Mouse (Mus musculus): ENCODE data around the gene Spry1.
"Not testable (repeated sequence)": the region's sequence is repeated elsewhere in the genome, so short reads cannot be mapped to it uniquely, and the experiment has no call there.

Spry1 gene

DNA sequence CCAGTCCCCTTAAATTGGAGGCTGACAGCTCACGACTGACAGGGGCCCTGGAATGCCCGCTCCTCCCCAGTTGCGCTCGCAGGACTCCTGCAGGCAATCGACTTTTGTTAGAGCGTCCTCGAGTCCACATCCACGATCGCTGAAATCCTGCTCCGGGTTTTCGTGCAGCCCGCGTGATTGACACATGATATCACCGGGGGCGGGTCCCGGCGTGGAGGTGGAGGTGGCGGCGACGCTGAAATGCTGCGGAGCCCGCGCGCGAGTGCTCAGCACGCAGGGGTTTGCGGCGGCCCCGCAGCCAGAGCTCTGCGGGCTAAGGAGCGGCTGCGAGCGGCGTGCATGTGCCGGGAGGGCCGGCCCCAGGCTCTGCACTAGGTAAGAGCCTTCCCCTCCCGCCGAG lies at the start of gene Spry1:
TSS of gene Spry1 (plus strand) at position 258 of the 400 bp plus-strand sequence.
- DNase-seq: peak; percentile 94

DNA sequence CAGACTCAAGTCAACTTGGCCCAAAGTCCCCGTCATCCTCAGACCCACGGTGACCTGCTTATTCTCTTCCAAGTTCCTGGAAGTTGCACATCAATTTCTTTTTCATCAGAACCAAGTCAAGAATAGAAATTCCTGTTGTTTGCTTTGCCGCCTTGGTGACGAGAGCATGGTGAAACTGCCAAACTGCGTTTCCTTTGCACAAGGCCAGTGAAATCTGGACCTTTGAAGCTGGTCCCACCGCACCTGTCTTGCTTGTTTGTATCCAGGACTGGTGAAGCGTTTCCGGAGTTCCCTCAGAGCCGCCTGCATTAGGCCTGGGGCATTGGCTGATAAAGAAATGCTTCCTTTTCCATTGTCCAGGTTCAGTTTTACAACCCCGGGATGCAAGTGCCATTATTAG lies 44.0 kb upstream of the Spry1 start:
- DNase-seq: no peak

DNA sequence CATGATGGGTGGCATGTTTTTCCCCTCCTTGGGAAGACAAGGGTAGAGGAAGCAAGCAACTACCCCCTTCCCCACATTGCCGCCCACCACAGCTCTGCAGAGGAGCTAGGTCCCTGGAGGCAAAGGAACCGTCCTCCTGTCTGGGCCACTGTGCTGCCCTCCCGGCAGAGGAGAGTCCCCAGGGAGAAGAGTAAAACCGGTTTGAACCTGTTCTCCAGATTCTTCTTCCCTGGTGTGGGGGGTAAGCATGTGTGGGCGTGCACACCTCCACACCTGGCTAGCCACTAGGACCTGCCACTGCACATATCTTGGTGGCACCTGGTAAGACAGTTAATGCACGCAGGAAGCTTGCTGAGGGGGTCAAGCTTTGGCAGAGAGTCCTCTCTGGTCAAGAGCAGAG lies 43.2 kb upstream of the Spry1 start:
- DNase-seq: no peak

DNA sequence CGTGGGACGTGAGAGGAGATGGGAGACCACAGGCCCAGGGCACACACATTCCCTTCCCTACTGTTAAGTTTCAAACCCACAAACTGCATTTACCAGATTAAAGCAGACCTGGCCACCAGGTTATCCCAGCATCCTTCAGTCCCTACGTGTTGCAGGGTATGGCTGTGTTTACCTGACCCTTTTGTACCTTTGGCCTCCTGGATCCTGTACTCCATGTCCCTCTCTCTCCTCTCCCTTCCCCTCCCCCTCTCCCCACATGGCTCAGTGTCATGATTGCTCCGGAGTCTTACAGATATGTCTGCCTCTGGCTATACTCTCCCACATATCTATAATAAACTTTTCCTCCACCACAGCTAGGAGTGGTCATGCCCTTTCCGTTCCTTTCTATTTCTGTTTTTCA lies 42.5 kb upstream of the Spry1 start:
- DNase-seq: no peak

DNA sequence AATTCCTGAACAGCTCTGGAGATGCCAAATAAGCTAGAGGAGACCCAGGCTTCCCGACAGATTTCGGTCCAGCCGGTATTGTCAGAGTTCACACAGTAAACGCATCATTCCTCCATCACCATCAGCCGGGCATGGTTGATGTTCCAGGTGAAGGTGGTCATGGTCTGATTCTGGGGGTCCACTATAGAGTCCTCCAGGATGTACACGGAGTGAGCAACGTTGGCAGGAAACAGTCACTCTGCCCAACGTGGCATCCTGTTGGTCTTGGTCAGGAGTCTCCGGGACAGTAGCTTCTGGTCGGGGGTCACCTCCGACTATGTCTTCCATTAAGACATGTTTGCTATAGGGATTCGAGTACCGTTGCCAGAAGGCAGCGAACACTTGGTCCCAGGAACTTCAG lies 40.1 kb upstream of the Spry1 start:
- DNase-seq: not testable (repeated sequence)

DNA sequence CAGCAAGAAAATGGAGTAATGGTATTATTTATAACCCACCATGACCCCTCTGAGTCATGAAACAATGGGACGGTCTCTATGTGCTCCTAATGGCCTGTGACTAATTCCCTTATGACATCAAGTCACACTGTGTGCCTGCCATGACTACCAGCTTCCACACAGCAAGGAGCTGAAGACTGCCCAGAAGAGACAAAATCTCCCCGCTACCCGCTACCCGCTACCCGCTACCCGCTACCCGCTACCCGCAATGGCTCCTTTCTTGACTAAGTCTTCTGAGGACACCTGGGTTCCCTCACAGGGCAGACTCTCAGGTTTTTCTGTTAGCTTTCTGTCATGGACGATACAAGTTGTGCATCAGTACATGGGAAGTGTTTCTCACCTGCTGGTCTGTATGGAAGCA lies 37.4 kb upstream of the Spry1 start:
- DNase-seq: no peak

DNA sequence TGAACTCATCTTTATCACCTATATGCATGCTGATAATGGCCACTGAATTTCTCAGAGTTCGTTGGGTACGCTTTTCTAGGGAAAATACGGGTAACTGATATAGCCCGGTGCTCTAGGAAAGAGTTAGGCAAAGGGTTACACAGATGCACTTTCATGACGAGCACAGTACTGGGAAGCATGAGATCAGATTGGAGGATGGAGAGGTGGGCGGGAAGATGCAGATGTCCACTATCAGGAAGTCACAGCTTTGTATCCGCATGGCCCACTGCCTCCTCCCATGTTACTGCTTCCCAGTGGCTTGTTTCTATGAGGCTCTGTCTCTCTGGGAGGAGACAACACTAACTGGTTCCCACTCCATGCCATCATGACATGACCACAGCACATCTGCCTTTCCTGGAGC lies 36.9 kb upstream of the Spry1 start:
- DNase-seq: no peak

DNA sequence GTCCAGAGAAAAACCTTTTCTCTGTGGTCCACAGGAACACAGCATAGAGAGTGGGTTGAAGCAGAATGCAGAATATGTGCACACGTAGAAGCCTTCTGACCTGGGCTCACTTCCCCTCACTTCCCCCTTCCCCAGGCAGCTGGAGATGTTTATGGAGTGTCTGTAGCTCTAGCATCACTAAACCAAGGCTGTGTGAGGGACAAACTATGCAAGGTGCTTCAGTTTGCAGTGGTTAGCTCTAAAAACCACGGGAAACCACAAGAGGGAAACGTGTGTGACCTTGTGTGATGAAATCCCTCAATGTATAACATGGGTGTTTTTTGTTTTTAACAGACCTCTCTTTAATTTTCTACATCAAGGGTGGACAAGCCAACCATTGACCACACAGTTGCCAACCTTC lies 36.2 kb upstream of the Spry1 start:
- no peak for DNase-seq

DNA sequence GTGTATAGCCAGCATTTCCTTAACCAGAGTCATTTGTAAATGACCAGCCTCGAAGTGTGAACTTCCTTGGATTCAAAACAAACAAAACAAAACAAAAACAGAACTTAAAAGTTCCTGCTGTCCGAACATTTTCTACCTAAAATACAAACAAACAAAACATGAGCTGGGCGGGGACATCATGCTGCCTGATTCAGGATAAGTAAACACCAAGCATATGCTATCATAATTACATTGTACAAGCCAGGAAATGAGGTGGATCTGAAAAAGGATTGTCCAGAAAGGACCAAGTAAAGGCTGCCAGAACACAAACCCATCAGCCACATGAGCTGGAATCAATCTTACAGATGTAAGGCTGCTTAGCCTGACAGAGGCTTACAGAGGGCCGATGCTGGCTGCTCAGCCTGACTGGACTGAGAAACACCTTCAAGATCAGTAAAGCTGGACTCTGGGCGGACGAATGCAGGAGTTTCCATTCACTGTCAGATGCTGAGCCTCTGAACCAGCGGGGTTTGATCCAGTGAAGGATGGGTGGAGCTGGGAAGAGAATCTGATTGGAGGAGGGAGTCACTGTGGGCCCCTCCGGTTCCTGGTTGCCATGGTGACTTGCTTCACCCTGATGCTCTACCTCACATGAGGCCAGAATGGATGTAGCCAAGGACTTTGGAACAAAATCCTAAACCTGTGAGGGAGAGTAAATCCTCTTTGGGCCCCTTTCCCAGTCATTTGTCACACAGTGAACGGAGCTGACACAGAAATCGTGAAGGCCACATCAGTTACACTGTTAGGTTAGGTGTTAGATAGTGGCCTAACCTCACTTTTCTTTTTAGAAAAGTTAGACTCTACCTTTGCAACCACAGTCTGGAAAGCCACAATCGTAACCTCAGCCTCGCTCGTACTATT lies 34.5 kb upstream of the Spry1 start:
- no peak for DNase-seq

DNA sequence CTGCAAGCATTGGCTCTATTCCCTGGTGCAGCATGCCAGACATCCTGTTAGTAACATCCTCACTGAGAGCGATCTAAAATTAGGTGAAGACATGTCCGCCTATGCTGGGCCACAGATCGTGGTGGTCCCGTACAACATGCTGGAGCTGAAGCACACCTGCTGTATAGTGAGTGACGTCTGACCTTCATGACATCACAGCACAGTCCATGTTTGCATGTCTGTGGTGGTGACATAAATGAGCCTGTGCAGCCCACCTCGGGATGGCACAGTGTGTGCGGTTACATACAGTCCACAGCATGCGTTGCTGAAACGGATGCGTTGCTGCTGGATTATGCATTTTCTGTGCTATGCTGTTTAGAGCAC lies 33.9 kb upstream of the Spry1 start:
- DNase-seq: no peak

DNA sequence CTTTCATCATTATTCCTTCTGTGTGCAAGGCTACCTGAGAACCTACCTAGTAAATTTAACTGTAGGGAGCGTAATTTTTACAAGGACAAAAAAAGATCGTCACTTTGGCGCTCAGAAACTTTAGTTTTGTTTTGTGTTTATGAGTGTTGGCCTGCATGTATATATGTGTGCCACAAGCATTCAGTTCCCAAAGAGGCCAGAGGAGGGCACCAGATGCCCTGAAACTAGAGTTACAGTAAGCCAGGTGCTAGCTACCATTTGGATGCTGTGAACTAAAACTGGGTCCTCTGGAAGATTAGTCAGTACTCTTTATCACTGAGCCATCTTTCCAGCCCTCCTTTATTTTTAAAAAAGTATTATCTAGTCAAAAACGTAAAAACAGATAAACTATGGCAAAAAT lies 30.8 kb upstream of the Spry1 start:
- DNase-seq: no peak

DNA sequence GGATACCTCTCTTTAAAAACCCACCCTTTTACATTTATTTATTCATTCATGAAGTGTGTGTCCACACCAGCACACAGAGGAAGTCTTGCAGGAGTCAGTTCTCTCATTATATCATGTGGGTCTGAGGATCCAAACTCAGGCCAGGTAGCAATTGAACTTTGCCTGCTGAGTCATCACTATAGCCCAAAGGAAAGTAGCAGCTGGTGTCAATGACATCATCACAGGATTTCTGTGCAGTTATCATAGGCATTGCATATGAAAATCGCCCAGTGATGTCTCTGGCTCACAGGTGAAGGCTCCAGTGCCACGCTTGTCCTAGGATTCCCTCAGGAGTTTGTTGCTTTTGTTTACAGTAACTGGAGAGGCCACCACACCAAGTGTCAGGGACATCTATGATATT lies 29.1 kb upstream of the Spry1 start:
- no peak for DNase-seq

DNA sequence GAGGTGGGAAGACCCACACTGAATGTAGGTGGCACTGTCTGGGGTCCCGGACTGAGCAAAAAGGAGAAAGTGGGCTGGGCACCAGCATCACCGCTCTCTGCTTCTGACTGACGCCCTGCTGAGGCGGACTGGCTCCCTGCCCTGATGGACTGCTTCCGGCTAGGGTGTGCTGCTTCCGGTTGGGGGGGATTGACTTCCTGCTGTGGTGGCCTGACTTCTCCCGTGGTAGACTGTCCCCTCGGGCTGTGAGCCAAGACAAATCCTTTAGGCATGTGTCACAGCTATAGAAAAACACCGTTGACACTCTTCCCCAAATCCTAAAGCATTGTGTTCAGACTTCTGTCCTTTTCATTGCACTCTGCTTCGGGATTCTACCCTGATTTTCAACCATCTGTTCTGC lies 26.0 kb upstream of the Spry1 start:
- no peak for DNase-seq

DNA sequence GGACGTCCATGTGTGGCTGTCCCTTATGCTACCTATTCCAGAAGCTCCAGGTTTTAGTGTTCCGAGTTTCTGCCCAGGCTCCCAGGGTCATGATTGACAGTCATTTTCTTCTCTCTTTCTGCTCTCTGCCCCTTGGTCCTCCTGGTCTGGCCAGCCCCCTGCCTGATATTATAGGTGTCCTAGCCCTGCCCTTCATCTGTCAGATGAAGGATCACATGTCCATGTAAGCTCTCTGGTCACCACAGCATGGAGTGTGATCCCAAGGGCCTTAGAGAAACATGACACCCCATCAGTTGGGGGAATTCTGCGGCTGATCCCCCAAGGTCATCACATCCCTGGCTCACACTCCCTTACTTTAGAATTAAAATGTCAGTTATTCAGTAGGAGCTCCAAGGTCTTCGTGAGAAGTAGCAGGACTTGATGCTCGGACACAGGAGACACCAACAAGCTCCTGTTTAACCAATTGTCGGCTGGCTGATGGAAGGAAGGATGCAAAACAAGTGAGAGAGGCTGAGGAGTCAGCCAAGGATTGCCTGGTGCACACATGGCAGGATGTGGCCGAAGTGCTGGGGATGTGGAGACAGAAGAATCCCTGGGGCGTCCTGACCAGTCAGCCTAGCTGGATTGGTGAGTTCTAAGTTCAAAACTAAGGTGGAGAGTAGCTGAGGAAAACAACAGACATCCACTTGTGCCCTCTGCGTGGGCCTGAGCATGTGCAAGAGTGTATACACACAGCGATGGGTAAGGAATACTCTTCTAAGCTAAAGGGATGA lies 24.7 kb upstream of the Spry1 start:
- DNase-seq: no peak

DNA sequence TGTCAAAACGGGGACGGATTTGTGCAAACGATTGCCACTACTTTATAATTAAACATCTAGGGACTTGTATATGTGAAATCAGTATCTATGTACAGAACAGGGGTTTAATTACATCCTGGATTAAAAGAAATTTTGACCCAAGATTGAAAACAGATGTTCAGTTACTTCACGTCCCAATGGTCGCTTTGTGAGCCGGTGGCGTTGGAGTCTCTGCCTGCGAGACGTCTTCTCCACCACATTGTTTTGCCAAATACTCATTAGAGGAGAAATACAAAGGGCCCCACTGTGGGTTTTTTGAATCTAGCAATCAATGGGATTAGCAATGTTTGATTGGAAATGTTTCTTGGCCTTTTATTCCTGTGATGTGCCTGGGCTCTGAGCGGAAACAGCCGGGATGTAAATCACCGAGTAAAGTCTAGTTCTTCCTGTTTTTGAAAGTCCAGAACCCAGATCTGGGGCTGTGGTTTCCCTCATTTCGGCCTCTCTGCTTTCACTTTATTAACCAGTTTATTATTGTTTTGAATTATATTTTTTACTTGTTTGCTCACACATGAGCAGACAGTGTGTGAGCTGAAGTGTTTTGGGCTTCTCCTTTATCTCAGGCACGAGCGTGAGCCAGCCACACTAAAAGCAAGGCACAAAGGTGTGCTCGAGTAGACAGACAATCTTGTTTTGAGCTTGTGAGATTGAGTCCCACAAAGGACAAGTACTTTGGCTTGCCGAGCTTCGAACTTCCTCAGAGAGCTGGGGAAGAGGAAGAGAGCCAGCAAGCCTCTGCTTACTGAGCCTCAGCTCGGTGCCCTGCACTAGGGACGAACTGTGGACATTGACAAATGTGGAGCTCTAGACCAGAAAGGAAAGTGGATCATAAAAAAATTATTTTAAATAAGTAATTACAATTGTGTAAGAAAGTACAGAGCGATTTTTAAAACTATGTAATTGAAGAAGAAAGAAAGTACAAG lies 22.9 kb upstream of the Spry1 start:
- DNase-seq: no peak

DNA sequence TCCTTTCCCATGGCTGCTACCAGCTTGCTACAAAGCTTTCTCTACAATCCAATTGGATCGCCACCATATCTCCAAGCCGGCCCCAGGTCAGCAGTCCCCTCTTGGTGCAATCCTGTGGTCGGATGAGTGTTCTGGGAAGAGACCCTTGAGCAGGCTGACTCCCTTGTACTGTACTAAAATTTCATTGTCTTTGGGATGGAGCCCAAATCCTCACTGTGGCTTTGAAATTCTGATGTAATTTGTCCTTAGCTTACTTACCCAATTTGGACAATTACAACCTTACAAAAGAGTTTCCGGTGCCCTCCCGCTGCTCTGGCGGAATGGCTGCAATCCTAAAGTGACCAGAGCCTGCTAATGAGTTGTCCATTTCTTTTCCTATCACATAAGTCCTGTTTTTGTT lies 7.5 kb upstream of the Spry1 start:
- no peak for DNase-seq

DNA sequence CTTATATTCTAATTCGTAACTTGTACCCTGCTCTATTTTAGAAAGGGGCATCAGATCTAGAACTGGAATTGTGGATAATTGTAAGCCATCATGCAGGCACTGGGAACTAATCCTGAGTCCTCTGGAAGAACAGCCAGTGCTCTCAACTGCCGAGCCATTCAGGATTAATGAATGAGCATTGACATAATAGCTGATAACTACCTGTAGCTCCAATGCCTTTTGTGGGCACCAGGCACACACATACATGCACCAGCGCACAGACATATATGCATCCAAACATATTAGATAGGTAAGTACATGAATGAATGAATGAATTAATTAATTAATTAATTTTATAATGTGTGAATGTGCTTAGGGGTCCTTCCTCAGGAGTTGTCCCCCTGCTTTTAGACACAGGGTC lies 7.0 kb upstream of the Spry1 start:
- DNase-seq: no peak

DNA sequence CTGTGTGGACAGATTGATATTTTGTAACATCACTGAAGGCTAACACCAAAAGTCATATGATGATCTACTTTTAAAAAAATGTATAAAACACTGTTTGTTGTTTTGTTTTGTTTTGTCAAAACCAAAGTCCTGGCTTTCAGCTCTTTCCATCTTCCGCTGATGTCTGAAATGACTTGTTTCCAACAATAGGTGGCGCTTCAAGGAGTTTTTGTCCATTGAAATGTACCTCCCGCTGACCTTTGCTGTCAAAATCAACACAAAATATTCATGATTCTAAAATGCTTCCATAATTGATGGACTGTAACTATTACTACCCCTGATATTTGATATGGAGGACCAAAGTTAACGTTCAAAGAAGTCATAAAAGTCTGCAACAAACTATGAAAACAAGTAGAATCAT lies 5.1 kb upstream of the Spry1 start:
- DNase-seq: no peak

DNA sequence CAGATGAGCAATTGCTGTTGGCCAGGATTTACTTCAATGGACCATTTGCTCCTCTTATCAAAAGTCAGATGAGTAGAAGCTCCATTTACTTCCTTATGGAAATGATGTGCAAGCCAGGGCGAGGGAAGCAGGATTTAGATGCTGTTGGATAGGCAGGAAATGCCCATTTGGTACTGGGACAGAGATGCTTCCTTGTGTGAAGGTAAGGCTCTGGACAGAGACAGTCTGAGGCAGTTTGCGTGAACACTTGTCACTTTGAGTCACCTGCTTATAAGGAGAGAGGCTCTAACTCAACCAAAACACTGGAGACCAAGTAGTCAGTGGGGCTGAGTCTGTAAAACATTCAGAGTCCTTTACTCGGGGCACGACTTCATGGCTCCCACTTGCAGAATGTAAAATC lies 2.8 kb upstream of the Spry1 start:
- DNase-seq: no peak

DNA sequence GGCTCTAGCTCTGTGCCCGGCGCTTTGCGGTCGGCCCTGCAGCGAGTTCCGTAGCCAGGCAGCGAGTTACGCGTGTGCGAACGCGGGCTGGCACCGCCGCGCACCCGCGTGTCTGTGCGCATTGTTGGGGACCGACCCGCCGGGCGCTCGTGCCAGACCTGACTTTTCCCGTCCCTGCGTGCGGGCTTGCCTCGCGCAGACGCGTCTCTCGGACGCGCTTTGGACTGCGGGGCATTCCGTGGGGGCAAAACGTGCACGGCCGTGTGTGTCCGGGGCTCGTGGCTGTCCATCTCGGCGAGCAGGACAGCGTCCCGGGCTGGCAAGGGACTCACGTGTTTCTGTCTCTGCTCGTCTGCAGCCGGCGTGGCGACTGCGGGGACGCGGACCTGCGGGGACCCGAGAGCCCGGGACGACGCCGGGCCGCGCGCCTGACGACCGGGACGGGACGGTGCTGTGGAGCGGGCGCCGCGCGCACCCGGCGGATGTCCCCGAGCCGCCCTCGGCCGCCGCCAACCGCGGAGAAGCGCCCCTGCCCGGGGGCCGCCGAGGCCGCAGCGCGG lies 495 bp downstream of the Spry1 start:
- DNase-seq: peak; percentile 37

DNA sequence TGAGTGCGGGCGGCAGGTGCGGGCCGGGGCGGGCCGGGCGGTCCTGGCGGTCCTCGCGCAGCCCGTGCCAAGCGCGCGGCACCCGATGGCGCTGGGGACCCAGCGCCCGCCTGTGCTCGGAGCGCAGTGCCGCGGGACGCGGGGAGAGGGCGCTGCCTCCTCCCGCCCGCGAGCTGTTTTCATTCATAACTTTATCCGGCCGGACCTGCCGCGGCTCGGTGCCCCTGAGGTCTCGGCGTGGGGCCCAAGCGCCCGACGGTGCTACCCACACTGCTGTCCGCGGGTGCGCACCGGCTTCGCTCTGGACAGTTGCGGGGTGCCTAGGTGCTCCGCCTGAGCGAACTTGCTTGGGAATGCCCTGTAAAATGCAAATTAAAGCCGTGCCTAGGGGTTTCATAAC lies 1.1 kb downstream of the Spry1 start:
- DNase-seq: peak; percentile 67

DNA sequence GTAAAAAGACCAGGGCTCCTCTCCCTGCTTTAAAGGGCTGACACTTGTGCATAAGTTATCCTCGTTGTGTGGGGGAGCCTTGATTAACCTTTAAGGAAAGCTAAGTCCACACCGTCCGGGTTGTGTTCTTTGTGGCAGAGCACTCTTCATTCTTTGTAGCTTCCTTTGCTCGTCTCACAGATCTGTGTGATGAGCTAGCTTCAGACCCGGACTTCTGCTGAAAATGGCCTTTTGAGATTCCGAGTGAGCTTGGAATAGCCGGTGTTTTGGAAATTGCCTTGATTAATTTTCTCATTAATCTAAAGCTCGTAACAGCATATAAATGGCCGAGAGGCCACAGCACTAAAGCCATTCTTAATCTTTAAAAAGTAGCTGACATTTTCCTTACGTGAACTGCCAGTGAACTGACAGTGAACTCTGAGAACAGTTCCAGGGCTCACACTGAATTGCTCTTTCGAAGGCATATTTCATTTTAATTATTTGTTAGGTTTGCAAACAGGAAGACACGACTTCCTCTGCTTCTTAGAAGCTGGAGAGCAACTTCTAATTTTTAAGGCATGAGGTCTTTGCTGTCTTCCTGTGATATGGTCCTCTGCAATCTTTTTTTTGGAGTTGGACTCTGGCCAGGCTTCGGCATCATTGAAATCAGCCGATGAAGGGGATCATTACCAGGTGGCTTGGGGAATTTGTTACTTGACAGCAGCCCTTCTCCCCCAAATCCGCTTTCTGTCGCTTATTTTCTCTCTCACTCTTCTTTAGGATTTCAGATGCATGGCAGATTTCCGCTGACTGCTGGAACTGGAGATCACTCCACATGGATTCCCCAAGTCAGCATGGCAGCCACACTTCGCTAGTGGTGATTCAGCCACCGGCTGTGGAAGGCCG lies 2.3 kb downstream of the Spry1 start:
- no peak for DNase-seq
